11 mouse cellular contexts compared by ENCODE assay signal in the genomic region with DNA sequence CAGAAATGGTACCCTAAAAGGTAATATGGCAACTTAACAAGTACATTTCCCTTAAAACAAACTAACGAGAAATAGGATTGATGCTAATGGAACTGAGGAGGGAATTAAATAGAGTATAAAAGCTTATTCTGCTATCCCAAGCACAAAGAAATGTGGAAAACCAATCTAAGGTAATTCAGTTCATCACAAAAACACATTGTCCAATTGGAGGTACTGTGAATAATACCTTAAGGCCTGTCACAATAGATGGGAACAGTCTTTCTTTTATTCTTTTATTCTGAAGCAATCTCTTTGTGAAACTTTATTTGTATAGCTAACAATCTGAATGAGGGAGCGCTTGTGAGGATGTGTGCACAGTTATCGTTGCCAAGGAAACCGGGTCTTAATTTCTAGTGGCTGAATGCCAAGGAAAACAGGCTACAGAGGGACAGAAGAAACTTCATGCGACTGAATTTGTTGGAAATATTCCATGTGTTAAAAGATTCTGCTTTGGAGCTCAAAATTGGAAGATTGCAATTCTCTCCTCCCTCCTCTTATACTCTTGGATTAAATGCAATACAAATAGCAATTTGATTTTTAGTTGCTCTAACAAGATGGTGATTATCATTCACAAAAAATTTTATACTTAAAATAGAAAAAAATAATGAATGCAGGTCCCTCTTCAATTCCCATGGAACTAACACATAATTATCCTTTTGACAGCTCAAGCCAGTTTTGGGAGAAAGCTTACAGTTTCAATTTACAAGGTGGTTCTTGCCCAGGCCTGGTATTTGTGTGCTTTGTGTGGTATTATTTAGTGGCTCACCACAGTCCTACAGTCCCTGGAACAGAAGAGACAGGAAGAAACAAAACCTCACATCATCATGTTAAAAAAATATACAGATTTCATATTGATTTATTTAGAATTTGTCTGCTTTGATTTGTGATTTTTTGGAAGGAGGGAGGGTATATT.
DNase-seq lines count a peak whose midpoint lies in the region; ATAC-seq lines count a peak whose summit lies in the region.
"Had no signal": no experiment of that assay in that cellular context is flagged by ENCODE, and none has a peak within 500 bp of the region (broad histone marks: within the 10 kb centered on the region; RNA-seq: fewer than 3 reads in every experiment).

No protein-coding gene starts in this region.

- peak; percentile 15 for DNase-seq in right cerebral cortex, adult 18-20 months
- no peak for DNase-seq in right cerebral cortex, postnatal 25 days
- DNase-seq in left cerebral cortex, postnatal 4 days = peak; percentile 37
- peak; percentile 61 for DNase-seq in telencephalon, adult 2 months (ENCODE audit: low read depth, low spot score)
- DNase-seq in heart, embryonic 10.5 days (ENCODE audit: low spot score) = no peak
- DNase-seq in spleen, postnatal 4 days (ENCODE audit: low spot score in 2 of 2) = no peak
- DNase-seq in gastrocnemius, postnatal 10 days = no peak
- DNase-seq: gastrocnemius, postnatal 36 days had no signal

- H3K27ac ChIP-seq in forebrain, embryonic 15.5 days (replicated peaks) = peak overlapping the region; percentile 77
- no peak overlapping the region for H3K27ac ChIP-seq in heart, embryonic 10.5 days
- H3K27ac ChIP-seq: limb, embryonic 12.5 days had no signal

- 3% methylated on average over 5 of the region's 5 CpGs for WGBS in forebrain, embryonic 15.5 days
- 72% methylated on average over 5 of the region's 5 CpGs for WGBS in heart, embryonic 10.5 days

- ATAC-seq in forebrain, embryonic 15.5 days (replicated peaks) = peak; percentile 95

- no peak overlapping the region for H3K4me2 ChIP-seq in forebrain, embryonic 15.5 days (replicated peaks)
- H3K4me2 ChIP-seq: limb, embryonic 12.5 days had no signal

- H3K4me3 ChIP-seq in forebrain, embryonic 15.5 days = no peak overlapping the region
- no peak overlapping the region for H3K4me3 ChIP-seq in heart, embryonic 10.5 days
- H3K4me3 ChIP-seq: limb, embryonic 12.5 days; megakaryocyte, embryonic 14.5 days had no signal

- no peaks in the 10 kb centered on the region for H3K9me3 ChIP-seq in forebrain, embryonic 15.5 days
- H3K9me3 ChIP-seq in heart, embryonic 10.5 days = no peaks in the 10 kb centered on the region
- H3K9me3 ChIP-seq: limb, embryonic 12.5 days had no signal

- intact Hi-C loops in left cerebral cortex, postnatal 4 days (cut with DNase I) = no loop called here

- H3K4me1 ChIP-seq in forebrain, embryonic 15.5 days = peaks cover 23% of the 10 kb centered on the region
- no peaks in the 10 kb centered on the region for H3K4me1 ChIP-seq in heart, embryonic 10.5 days
- H3K4me1 ChIP-seq: limb, embryonic 12.5 days; megakaryocyte, embryonic 14.5 days had no signal

- H3K9ac ChIP-seq in forebrain, embryonic 15.5 days (replicated peaks) = no peak overlapping the region
- H3K9ac ChIP-seq: limb, embryonic 12.5 days had no signal

- no peaks in the 10 kb centered on the region for H3K27me3 ChIP-seq in forebrain, embryonic 15.5 days
- no peaks in the 10 kb centered on the region for H3K27me3 ChIP-seq in heart, embryonic 10.5 days (ENCODE audit: insufficient read depth, poor library complexity, severe bottlenecking)
- H3K27me3 ChIP-seq: limb, embryonic 12.5 days; megakaryocyte, embryonic 14.5 days had no signal

- no peaks in the 10 kb centered on the region for H3K36me3 ChIP-seq in forebrain, embryonic 15.5 days
- H3K36me3 ChIP-seq in heart, embryonic 10.5 days = no peaks in the 10 kb centered on the region
- H3K36me3 ChIP-seq: limb, embryonic 12.5 days had no signal

Comparison
In these comparisons a context has a peak if more than half of its experiments do, and no peak if none do; other contexts are left out.
1. DNase-seq: peak in right cerebral cortex, adult 18-20 months (single experiment), left cerebral cortex, postnatal 4 days (single experiment) and telencephalon, adult 2 months (single experiment); none in right cerebral cortex, postnatal 25 days (single experiment), heart, embryonic 10.5 days (single experiment), spleen, postnatal 4 days (0 of 2) and gastrocnemius, postnatal 10 days (single experiment).